Mouse (Mus musculus) layer of hippocampus, adult 18-20 months (tissue): ENCODE measurements at regions not wholly inside any gene's neighbourhood (a gene's known extent, or its start where the extent isn't known, plus 50 kb on each side); places are given as distances from the start of the nearest gene placed in this dataset.

ENCODE experiments used
- DNase-seq, 2 experiments: peaks; one replicate each; pipeline ENCODE4 v3.0.0; 2022; ENCODE audit warnings: low spot score in 2 of 2

GRCm38 (mm10) chr9:26383996-26384395 lies 349.5 kb upstream of the B3gat1 start:
- peak; percentile 84 to 93 for DNase-seq

- peak; percentile 15 to 51 for DNase-seq
Observed at GRCm38 (mm10) chr9:26398635-26399034, 334.9 kb upstream of the B3gat1 start.

GRCm38 (mm10) chr9:26422897-26423823 lies 310.4 kb upstream of the B3gat1 start:
- DNase-seq, result peak in 1 of 2 experiments; percentile 5

- peak in 1 of 2 experiments; percentile 30 for DNase-seq
Observed at GRCm38 (mm10) chr9:26435507-26435906, 298.0 kb upstream of the B3gat1 start.

- DNase-seq, result no peak
Observed at GRCm38 (mm10) chr9:26437244-26437643, 296.3 kb upstream of the B3gat1 start.

- DNase-seq, result no peak
Observed at GRCm38 (mm10) chr9:26453924-26454323, 279.6 kb upstream of the B3gat1 start.

- no peak for DNase-seq
Observed at GRCm38 (mm10) chr9:26461081-26461480, 272.4 kb upstream of the B3gat1 start.

- DNase-seq, result no peak
Observed at GRCm38 (mm10) chr9:26470694-26471392, 262.7 kb upstream of the B3gat1 start.

GRCm38 (mm10) chr9:26476341-26476740 lies 257.2 kb upstream of the B3gat1 start:
- DNase-seq, result no peak

GRCm38 (mm10) chr9:26480881-26481280 lies 252.6 kb upstream of the B3gat1 start:
- DNase-seq, result peak; percentile 18 to 53

GRCm38 (mm10) chr9:26481890-26482289 lies 251.6 kb upstream of the B3gat1 start:
- DNase-seq, result no peak

GRCm38 (mm10) chr9:26493740-26494139 lies 239.8 kb upstream of the B3gat1 start:
- DNase-seq, result no peak

- peak in 1 of 2 experiments; percentile 59 for DNase-seq
Observed at GRCm38 (mm10) chr9:26502027-26502426, 231.5 kb upstream of the B3gat1 start.

GRCm38 (mm10) chr9:26505941-26506340 lies 227.6 kb upstream of the B3gat1 start:
- DNase-seq, result no peak

- DNase-seq, result no peak
Observed at GRCm38 (mm10) chr9:26518651-26519050, 214.9 kb upstream of the B3gat1 start.

GRCm38 (mm10) chr9:26519581-26520501 lies 213.7 kb upstream of the B3gat1 start:
- DNase-seq, result no peak

- DNase-seq, result no peak
Observed at GRCm38 (mm10) chr9:26524089-26524488, 209.4 kb upstream of the B3gat1 start.

GRCm38 (mm10) chr9:26528761-26529160 lies 204.8 kb upstream of the B3gat1 start:
- DNase-seq, result no peak

- no peak for DNase-seq
Observed at GRCm38 (mm10) chr9:26539042-26539441, 194.5 kb upstream of the B3gat1 start.

- DNase-seq, result peak in 1 of 2 experiments; percentile 29
Observed at GRCm38 (mm10) chr9:26548328-26548922, 185.1 kb upstream of the B3gat1 start.

GRCm38 (mm10) chr9:26549118-26549517 lies 184.4 kb upstream of the B3gat1 start:
- no peak for DNase-seq
